Mouse (Mus musculus): ENCODE measurements around the gene Ctdspl.

Ctdspl gene

GRCm38 (mm10) chr9:119028226-119029195 lies 102.3 kb downstream of the Ctdspl start:
- DNase-seq (ENCODE audit: low spot score) = peak; percentile 92

GRCm38 (mm10) chr9:119029568-119029967 lies 103.3 kb downstream of the Ctdspl start:
- DNase-seq (ENCODE audit: low spot score) = peak; percentile 53

GRCm38 (mm10) chr9:119031038-119031437 lies 104.8 kb downstream of the Ctdspl start:
- DNase-seq (ENCODE audit: low spot score) = no peak

- peak; percentile 63 for DNase-seq (ENCODE audit: low spot score)
Measured at GRCm38 (mm10) chr9:119031772-119032171, 105.5 kb downstream of the Ctdspl start.

- no peak for DNase-seq (ENCODE audit: low spot score)
Measured at GRCm38 (mm10) chr9:119032538-119032937, 106.3 kb downstream of the Ctdspl start.

GRCm38 (mm10) chr9:119033111-119033921 lies 107.1 kb downstream of the Ctdspl start:
- no peak for DNase-seq (ENCODE audit: low spot score)

GRCm38 (mm10) chr9:119034069-119034468 lies 107.8 kb downstream of the Ctdspl start:
- DNase-seq (ENCODE audit: low spot score) = no peak

- DNase-seq (ENCODE audit: low spot score) = no peak
Measured at GRCm38 (mm10) chr9:119034676-119035665, 108.7 kb downstream of the Ctdspl start.

GRCm38 (mm10) chr9:119035836-119036235 lies 109.6 kb downstream of the Ctdspl start:
- DNase-seq (ENCODE audit: low spot score) = peak; percentile 67

GRCm38 (mm10) chr9:119037076-119037730 lies 111.0 kb downstream of the Ctdspl start:
- DNase-seq (ENCODE audit: low spot score) = peak; percentile 72

GRCm38 (mm10) chr9:119038574-119038973 lies 112.3 kb downstream of the Ctdspl start:
- no peak for DNase-seq (ENCODE audit: low spot score)

GRCm38 (mm10) chr9:119040101-119040775 lies 114.0 kb downstream of the Ctdspl start:
- DNase-seq (ENCODE audit: low spot score) = no peak

- DNase-seq (ENCODE audit: low spot score) = no peak
Measured at GRCm38 (mm10) chr9:119048182-119048903, 122.1 kb downstream of the Ctdspl start.

- peak; percentile 90 for DNase-seq (ENCODE audit: low spot score)
Measured at GRCm38 (mm10) chr9:119051158-119051557, 124.9 kb downstream of the Ctdspl start.

GRCm38 (mm10) chr9:119052154-119052944 lies 126.1 kb downstream of the Ctdspl start, which contains the start of gene Vill:
Gene Vill (plus strand): TSS chr9:119052778.
- no peak for DNase-seq (ENCODE audit: low spot score)

- no peak for DNase-seq (ENCODE audit: low spot score)
Measured at GRCm38 (mm10) chr9:119053964-119054576, 127.8 kb downstream of the Ctdspl start.

- no peak for DNase-seq (ENCODE audit: low spot score)
Measured at GRCm38 (mm10) chr9:119055336-119055735, 129.1 kb downstream of the Ctdspl start.

- DNase-seq (ENCODE audit: low spot score) = no peak
Measured at GRCm38 (mm10) chr9:119058245-119058644, 132.0 kb downstream of the Ctdspl start.

Data from adipocyte (in vitro differentiated cells).